Mouse (Mus musculus): ENCODE results near the gene Letmd1. TPM values are rescaled to one million over a fixed set of nuclear protein-coding genes. Genes with fewer than 3 reads are reported as not detected.
A peak's percentile ranks its signal among the peaks of the same experiment; 100 is the strongest.
"Not testable (repeated sequence)": the region's sequence is repeated elsewhere in the genome, so short reads cannot be mapped to it uniquely, and the experiment has no call there.

Letmd1 gene
- total and polyA plus RNA-seq, 2 experiments from 2014 or later = 52.5 to 87.8 TPM

DNA sequence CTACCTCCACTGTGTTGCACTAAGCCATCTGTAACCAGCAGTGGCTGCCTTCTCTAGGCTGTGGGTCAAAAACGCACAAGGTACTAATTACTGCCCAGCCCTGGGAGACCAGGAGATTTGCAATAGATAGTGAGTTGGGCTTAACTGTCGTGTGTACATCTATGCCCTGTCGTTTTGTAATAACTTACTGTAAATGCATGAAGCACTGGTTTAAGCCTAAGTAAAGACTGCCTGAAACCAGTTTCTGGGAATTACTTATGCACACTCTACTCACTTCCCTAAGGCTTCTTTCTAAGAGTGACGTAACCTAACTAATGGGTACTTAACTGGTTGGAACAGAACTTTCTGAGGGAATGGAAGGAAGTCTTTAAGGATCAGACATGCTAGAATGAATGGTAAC is 10.1 kb downstream of the Letmd1 start:
- no peak for TF ChIP-seq CTCF (IDR thresholded peaks at IDR 0.05; ENCODE audit: low read depth)
- ATAC-seq = no peak
- H3K4me3 ChIP-seq (ENCODE audit: low read depth, low read length) = no peak overlapping the region
- H3K4me2 ChIP-seq (ENCODE audit: low read depth) = no peak overlapping the region
- H3K36me3 ChIP-seq (ENCODE audit: insufficient read depth) = peaks cover 97% of the 10 kb centered on the region
- no peaks in the 10 kb centered on the region for H3K4me1 ChIP-seq (ENCODE audit: insufficient read depth)
- 85% methylated on average over 4 of the region's 4 CpGs for WGBS
- no peak overlapping the region for H3K27ac ChIP-seq (ENCODE audit: low read depth, low read length)
- no peak overlapping the region for H3K9ac ChIP-seq
- no peaks in the 10 kb centered on the region for H3K9me3 ChIP-seq (ENCODE audit: low read length)
- DNase-seq = no peak
- H3K27me3 ChIP-seq (ENCODE audit: insufficient read depth, low read length) = no peaks in the 10 kb centered on the region

DNA sequence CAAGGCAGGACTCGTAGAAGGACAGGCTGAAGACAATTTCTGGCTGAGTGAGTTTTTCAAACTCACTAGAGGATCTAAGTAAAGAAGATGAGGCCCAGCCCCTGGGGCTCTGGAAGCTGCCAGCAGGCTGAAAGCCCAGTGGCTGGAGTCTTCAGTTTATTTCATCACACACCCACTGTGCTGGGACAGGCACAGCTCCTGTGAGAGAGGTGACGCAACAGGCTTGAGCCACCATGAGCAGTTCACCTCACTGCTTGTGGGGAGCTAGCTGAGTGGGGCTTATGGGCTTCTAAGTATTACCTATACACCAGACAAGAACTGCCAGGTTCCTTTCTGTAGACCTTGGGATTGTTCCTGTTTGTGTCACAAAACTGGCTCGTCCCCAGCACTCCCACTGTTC is 16.8 kb downstream of the Letmd1 start:
- H3K4me2 ChIP-seq (ENCODE audit: low read depth) = no peak overlapping the region
- H3K27me3 ChIP-seq (ENCODE audit: insufficient read depth, low read length) = no peaks in the 10 kb centered on the region
- no peak for ATAC-seq
- TF ChIP-seq CTCF (IDR thresholded peaks at IDR 0.05; ENCODE audit: low read depth) = no peak
- WGBS = 83% methylated on average over 3 of the region's 3 CpGs
- no peak overlapping the region for H3K9ac ChIP-seq
- H3K36me3 ChIP-seq (ENCODE audit: insufficient read depth) = peaks cover 85% of the 10 kb centered on the region
- DNase-seq = no peak
- H3K4me3 ChIP-seq (ENCODE audit: low read depth, low read length) = no peak overlapping the region
- peaks cover 5% of the 10 kb centered on the region for H3K4me1 ChIP-seq (ENCODE audit: insufficient read depth)
- H3K9me3 ChIP-seq (ENCODE audit: low read length) = no peaks in the 10 kb centered on the region
- H3K27ac ChIP-seq (ENCODE audit: low read depth, low read length) = no peak overlapping the region

DNA sequence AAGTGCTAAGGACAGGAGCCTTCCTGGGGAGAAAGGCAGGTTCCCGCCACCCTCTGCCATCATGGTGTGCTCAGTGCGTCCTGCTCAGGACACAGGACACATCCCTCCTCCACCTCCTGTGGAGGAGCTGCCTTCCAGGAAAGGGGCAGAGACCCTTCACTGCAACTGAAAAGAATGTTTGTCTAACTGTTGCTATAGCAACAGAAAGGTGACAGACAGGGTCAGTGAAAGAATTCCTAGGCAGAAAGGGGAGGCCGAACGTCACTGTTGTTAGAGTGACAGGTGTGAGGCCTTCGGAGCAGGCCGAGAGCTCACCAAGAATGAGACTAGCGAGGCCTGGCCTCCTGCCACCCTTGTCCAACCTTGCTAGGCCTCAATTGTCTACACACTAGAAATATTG is 17.6 kb downstream of the Letmd1 start:
- TF ChIP-seq CTCF (IDR thresholded peaks at IDR 0.05; ENCODE audit: low read depth) = no peak
- H3K9me3 ChIP-seq (ENCODE audit: low read length) = no peaks in the 10 kb centered on the region
- peaks cover 76% of the 10 kb centered on the region for H3K36me3 ChIP-seq (ENCODE audit: insufficient read depth)
- no peak overlapping the region for H3K4me2 ChIP-seq (ENCODE audit: low read depth)
- WGBS = 14% methylated on average over 7 of the region's 7 CpGs
- DNase-seq = no peak
- no peak overlapping the region for H3K4me3 ChIP-seq (ENCODE audit: low read depth, low read length)
- no peak for ATAC-seq
- H3K27me3 ChIP-seq (ENCODE audit: insufficient read depth, low read length) = no peaks in the 10 kb centered on the region
- no peak overlapping the region for H3K27ac ChIP-seq (ENCODE audit: low read depth, low read length)
- peaks cover 8% of the 10 kb centered on the region for H3K4me1 ChIP-seq (ENCODE audit: insufficient read depth)
- no peak overlapping the region for H3K9ac ChIP-seq

DNA sequence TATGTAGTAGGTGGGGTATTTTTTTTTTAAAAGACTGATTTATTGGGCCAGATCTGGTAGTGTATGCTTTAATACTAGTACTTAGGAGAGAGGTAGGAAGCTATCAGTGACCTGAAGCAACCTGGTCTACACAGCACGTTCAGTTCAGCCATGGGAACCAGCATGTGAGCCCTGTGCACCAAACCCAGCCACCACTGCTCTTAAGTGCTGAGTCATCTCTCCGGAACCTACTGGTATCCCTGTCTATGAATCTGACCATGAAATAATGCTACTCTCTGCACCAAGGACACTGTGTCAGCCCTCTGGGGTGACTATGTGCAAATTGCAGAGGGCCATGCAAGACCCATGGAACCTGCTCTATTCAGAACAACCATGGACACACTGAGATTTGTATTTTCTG is 18.2 kb downstream of the Letmd1 start:
- Histone ChIP-seq H3K4me3 (ENCODE audit: low read depth, low read length) (no peak overlapping the region), H3K36me3 (ENCODE audit: insufficient read depth) (peaks cover 70% of the 10 kb centered on the region), H3K9ac (no peak overlapping the region), H3K4me2 (ENCODE audit: low read depth) (no peak overlapping the region), H3K27ac (ENCODE audit: low read depth, low read length) (no peak overlapping the region), H3K9me3 (ENCODE audit: low read length) (no peaks in the 10 kb centered on the region), H3K4me1 (ENCODE audit: insufficient read depth) (peaks cover 9% of the 10 kb centered on the region), H3K27me3 (ENCODE audit: insufficient read depth, low read length) (no peaks in the 10 kb centered on the region)
- 95% methylated on average over 2 of the region's 2 CpGs for WGBS
- TF ChIP-seq CTCF (IDR thresholded peaks at IDR 0.05; ENCODE audit: low read depth) = no peak
- DNase-seq = no peak
- ATAC-seq = no peak

DNA sequence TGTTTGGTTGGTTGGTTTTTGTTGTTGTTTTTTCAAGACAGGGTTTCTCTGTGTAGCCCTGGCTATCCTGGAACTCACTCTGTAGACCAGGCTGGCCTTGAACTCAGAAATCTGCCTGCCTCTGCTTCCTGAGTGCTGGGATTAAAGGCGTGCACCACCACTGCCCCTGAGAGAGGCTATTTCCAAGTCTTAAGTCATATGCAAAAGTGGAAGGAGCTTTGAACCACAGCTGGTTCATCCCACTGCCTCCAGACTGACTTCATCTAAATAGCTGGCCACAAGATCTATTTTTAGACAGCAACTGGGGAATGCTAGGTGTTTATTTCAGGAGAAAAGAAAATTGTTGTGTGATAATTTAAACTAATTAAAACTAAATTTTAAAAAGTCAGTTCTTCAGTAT is 19.5 kb downstream of the Letmd1 start:
- peaks cover 22% of the 10 kb centered on the region for H3K4me1 ChIP-seq (ENCODE audit: insufficient read depth)
- 90% methylated on average over 1 of the region's 1 CpGs for WGBS
- not testable (repeated sequence) for H3K27ac ChIP-seq (ENCODE audit: low read depth, low read length)

DNA sequence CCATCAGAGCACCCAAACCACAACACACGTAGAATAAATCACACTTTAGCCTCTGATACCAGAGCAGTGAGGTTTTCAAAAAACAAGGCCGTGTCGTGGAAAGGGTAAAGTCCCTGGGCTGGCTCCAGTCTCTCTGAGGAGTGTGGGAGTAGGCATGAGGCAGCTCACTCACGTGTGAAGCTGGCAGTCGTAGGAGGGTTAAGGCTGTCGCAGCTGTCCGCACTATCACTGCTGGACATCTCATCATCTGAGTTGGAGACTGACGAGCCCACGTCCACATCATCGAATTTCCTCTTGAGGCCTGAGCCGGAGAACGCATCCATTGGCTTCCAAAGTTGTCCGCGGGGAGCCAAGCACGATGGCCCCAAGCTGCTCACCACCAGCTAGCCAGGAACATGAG is 20.4 kb downstream of the Letmd1 start:
- Histone ChIP-seq H3K27ac (ENCODE audit: low read depth, low read length) (no peak overlapping the region), H3K9ac (no peak overlapping the region), H3K9me3 (ENCODE audit: low read length) (no peaks in the 10 kb centered on the region), H3K4me3 (ENCODE audit: low read depth, low read length) (no peak overlapping the region), H3K27me3 (ENCODE audit: insufficient read depth, low read length) (no peaks in the 10 kb centered on the region), H3K36me3 (ENCODE audit: insufficient read depth) (peaks cover 50% of the 10 kb centered on the region), H3K4me1 (ENCODE audit: insufficient read depth) (peaks cover 27% of the 10 kb centered on the region), H3K4me2 (ENCODE audit: low read depth) (no peak overlapping the region)
- WGBS = 91% methylated on average over 15 of the region's 15 CpGs
- ATAC-seq = no peak
- no peak for TF ChIP-seq CTCF (IDR thresholded peaks at IDR 0.05; ENCODE audit: low read depth)
- DNase-seq = no peak

More for the DNA sequence above, 19.5 kb downstream of the Letmd1 start:
- H3K4me2 ChIP-seq (ENCODE audit: low read depth); H3K9ac ChIP-seq; H3K27me3 ChIP-seq (ENCODE audit: insufficient read depth, low read length); H3K4me3 ChIP-seq (ENCODE audit: low read depth, low read length); DNase-seq; H3K9me3 ChIP-seq (ENCODE audit: low read length); ATAC-seq: not testable (repeated sequence)
- peaks cover 58% of the 10 kb centered on the region for H3K36me3 ChIP-seq (ENCODE audit: insufficient read depth)

DNA sequence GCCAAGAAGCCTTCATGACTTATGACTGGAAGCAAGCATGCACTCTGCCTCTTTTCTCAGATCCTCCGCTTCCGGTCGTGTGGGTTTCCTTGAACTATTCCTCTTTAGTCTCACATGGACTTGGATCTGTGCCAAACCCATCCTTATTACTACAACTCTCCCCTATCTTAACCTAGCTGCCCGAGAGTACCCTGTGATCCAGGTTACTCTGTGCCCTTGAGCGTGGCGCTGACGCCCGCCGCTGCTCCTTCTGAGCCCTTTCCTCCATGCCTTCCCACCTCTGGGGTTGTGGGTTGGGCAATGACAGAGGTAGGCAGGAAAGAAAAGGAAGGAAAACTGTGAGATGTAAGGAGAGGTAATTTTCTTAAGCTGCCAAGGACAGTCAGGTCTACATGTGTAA is 23.1 kb downstream of the Letmd1 start:
- DNase-seq (no peak), ATAC-seq (no peak)
- Histone ChIP-seq H3K9ac (no peak overlapping the region; the same call in 1 of the 2 replicates), H3K4me1 (ENCODE audit: insufficient read depth) (peaks cover 27% of the 10 kb centered on the region), H3K27me3 (ENCODE audit: insufficient read depth, low read length) (no peaks in the 10 kb centered on the region), H3K4me2 (ENCODE audit: low read depth) (peak overlapping the region; percentile 55), H3K36me3 (ENCODE audit: insufficient read depth) (peaks cover 24% of the 10 kb centered on the region), H3K4me3 (ENCODE audit: low read depth, low read length) (no peak overlapping the region), H3K27ac (ENCODE audit: low read depth, low read length) (no peak overlapping the region), H3K9me3 (ENCODE audit: low read length) (no peaks in the 10 kb centered on the region)
- no peak for TF ChIP-seq CTCF (IDR thresholded peaks at IDR 0.05; ENCODE audit: low read depth)
- WGBS = 64% methylated on average over 9 of the region's 9 CpGs

DNA sequence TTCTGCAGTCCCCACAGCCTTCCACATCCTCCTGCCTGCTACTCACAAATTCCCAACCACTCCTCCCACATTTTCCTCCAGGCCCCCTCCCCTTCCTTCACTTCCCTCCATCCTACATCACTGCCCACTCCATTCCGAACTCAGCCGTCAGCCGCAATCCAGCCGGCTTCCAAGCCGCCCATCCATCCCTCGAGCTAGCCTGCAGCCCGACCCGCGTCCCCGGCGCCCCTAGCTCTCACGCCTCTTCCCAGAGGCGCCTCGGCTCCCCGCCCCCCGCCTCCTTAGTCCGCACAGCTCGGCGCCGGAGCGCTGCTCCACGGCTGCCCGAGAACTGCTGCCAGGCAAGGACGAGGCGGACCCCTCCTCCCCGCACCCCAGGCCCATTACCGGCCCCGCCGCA is 25.8 kb downstream of the Letmd1 start:
- H3K27me3 ChIP-seq (ENCODE audit: insufficient read depth, low read length) = no peaks in the 10 kb centered on the region
- no peak for DNase-seq
- H3K4me3 ChIP-seq (ENCODE audit: low read depth, low read length) = peak overlapping the region; percentile 95
- peak overlapping the region; percentile 97 for H3K9ac ChIP-seq
- whole genome bisulfite sequencing = under 1% methylated on average over 26 of the region's 29 CpGs
- peak; percentile 83 for ATAC-seq
- H3K27ac ChIP-seq (ENCODE audit: low read depth, low read length) = peak overlapping the region; percentile 98
- H3K4me2 ChIP-seq (ENCODE audit: low read depth) = peak overlapping the region; percentile 55
- H3K9me3 ChIP-seq (ENCODE audit: low read length) = no peaks in the 10 kb centered on the region
- H3K4me1 ChIP-seq (ENCODE audit: insufficient read depth) = peaks cover 27% of the 10 kb centered on the region
- H3K36me3 ChIP-seq (ENCODE audit: insufficient read depth) = no peaks in the 10 kb centered on the region
- TF ChIP-seq CTCF (IDR thresholded peaks at IDR 0.05; ENCODE audit: low read depth) = no peak
